Mouse (Mus musculus) kidney, embryonic 16.5 days (tissue): Measurements from ENCODE around the gene Tgm1. TPM values are rescaled to one million over a fixed set of nuclear protein-coding genes. Genes with fewer than 3 reads are reported as not detected.

Experiments
- ATAC-seq: fragments of 200-750 bp; cut with Nextera tagmentation; 2 replicates; pipeline ENCODE4 v1.8.0; 2017; ENCODE audit warnings: moderate TSS enrichment; ENCODE audit not compliant: low FRiP score, low TSS enrichment
- H3K27ac ChIP-seq: fragments of 300-500 bp; sonication (generic); 2 replicates; pipeline ENCODE4 v1.5.1; 2014; ENCODE audit warnings: low read length
- H3K27me3 ChIP-seq: fragments of 300-500 bp; sonication (generic); 2 replicates; pipeline ENCODE4 v1.6.1; 2014; ENCODE audit warnings: low read length, control low read depth, mixed read lengths; ENCODE audit not compliant: insufficient read depth
- H3K36me3 ChIP-seq: fragments of 300-500 bp; sonication (generic); 2 replicates; pipeline ENCODE4 v1.6.1; 2014; ENCODE audit warnings: low read length, control low read depth, mixed read lengths; ENCODE audit not compliant: insufficient read depth
- H3K4me1 ChIP-seq: fragments of 300-500 bp; sonication (generic); 2 replicates; pipeline ENCODE4 v1.6.1; 2014; ENCODE audit warnings: low read length, control low read depth, mixed read lengths; ENCODE audit not compliant: insufficient read depth
- H3K4me2 ChIP-seq: fragments of 300-500 bp; sonication (generic); replicated peaks from 2 replicates; pipeline ENCODE4 v1.6.1; 2014; ENCODE audit warnings: low read depth, low read length
- H3K4me3 ChIP-seq: fragments of 300-500 bp; sonication (generic); 2 replicates; pipeline ENCODE4 v1.5.1; 2014; ENCODE audit warnings: mild to moderate bottlenecking, low read length
- H3K9ac ChIP-seq: fragments of 300-500 bp; sonication (generic); replicated peaks from 2 replicates; pipeline ENCODE4 v1.6.1; 2014; ENCODE audit warnings: low read length
- H3K9me3 ChIP-seq: fragments of 300-500 bp; sonication (generic); 2 replicates; pipeline ENCODE4 v1.6.1; 2016; ENCODE audit warnings: low read length, control low read depth
- WGBS: fragments of 180-500 bp; shearing (Covaris S2); extraction: QIAGEN DNeasy Blood & Tissue Kit; methylation state at CpG from one replicate; pipeline ENCODE4 v1.1.7; 2014; 5-methylcytosine and 5-hydroxymethylcytosine counted together
- polyA plus RNA-seq: library from polyadenylated mRNA; unstranded; fragments of >200 nt; fragmentation: Nextera tagmentation; extraction: Ambion mirVana; gene quantifications from 2 replicates; pipeline ENCODE4 v1.2.1, GENCODE M21; 2015

The Tgm1 gene
- polyA plus RNA-seq, 1 experiment from 2014 or later: 2.9 TPM

GRCm38 (mm10) chr14:55697226-55697625, 16.5 kb downstream of the Tgm1 start:
- ATAC-seq: no peak
- Histone ChIP-seq H3K4me2 (no peak overlapping the region), H3K4me1 (peaks cover 10% of the 10 kb centered on the region; the same call in 1 of the 2 replicates), H3K9ac (no peak overlapping the region), H3K9me3 (no peaks in the 10 kb centered on the region), H3K36me3 (no peaks in the 10 kb centered on the region), H3K4me3 (no peak overlapping the region), H3K27ac (no peak overlapping the region), H3K27me3 (no peaks in the 10 kb centered on the region)
- WGBS: 82% methylated on average over 4 of the region's 4 CpGs

- no peaks in the 10 kb centered on the region for H3K27me3 ChIP-seq
- H3K4me3 ChIP-seq: no peak overlapping the region
- 50% methylated on average over 10 of the region's 10 CpGs for WGBS
- no peaks in the 10 kb centered on the region for H3K4me1 ChIP-seq
- no peak overlapping the region for H3K4me2 ChIP-seq
- no peak for ATAC-seq
- no peaks in the 10 kb centered on the region for H3K9me3 ChIP-seq
- H3K9ac ChIP-seq: no peak overlapping the region
- no peak overlapping the region for H3K27ac ChIP-seq
- H3K36me3 ChIP-seq: no peaks in the 10 kb centered on the region
Measured at GRCm38 (mm10) chr14:55689433-55689832, 24.3 kb downstream of the Tgm1 start.

GRCm38 (mm10) chr14:55682118-55682493, 31.6 kb downstream of the Tgm1 start:
- ATAC-seq: peak; percentile 16
- 14% methylated on average over 3 of the region's 3 CpGs for WGBS

GRCm38 (mm10) chr14:55681160-55682117, 32.3 kb downstream of the Tgm1 start, which contains the start of gene Tinf2:
TSS of gene Tinf2 (minus strand) at chr14:55681820.
- no peaks in the 10 kb centered on the region for H3K9me3 ChIP-seq
- ATAC-seq: peak; percentile 98
- H3K4me2 ChIP-seq: peak within 1 kb of the TSS; percentile 78
- H3K27ac ChIP-seq: peak within 1 kb of the TSS; percentile 90
- peak within 1 kb of the TSS; percentile 83 for H3K9ac ChIP-seq
- no peaks in the 10 kb centered on the region for H3K27me3 ChIP-seq
- H3K4me3 ChIP-seq: peak within 1 kb of the TSS; percentile 70
- peaks cover 12% of the 10 kb centered on the region; the same call in 1 of the 2 replicates for H3K4me1 ChIP-seq
- WGBS: under 1% methylated on average over 66 of the region's 66 CpGs
- peaks cover 37% of the 10 kb centered on the region for H3K36me3 ChIP-seq

More at GRCm38 (mm10) chr14:55682118-55682493, 31.6 kb downstream of the Tgm1 start:
- Histone ChIP-seq H3K27ac (peak overlapping the region; percentile 90; the same call in 1 of the 2 replicates), H3K4me1 (peaks cover 12% of the 10 kb centered on the region; the same call in 1 of the 2 replicates), H3K27me3 (no peaks in the 10 kb centered on the region), H3K4me2 (peak overlapping the region; percentile 78), H3K9ac (peak overlapping the region; percentile 83), H3K4me3 (peak overlapping the region; percentile 70), H3K9me3 (no peaks in the 10 kb centered on the region), H3K36me3 (peaks cover 31% of the 10 kb centered on the region)

- no peak overlapping the region for H3K4me3 ChIP-seq
- peaks cover 51% of the 10 kb centered on the region for H3K36me3 ChIP-seq
- H3K4me1 ChIP-seq: peaks cover 16% of the 10 kb centered on the region
- no peak for ATAC-seq
- H3K9me3 ChIP-seq: no peaks in the 10 kb centered on the region
- no peak overlapping the region for H3K9ac ChIP-seq
- H3K27me3 ChIP-seq: no peaks in the 10 kb centered on the region
- 90% methylated on average over 4 of the region's 4 CpGs for WGBS
- no peak overlapping the region for H3K27ac ChIP-seq
- no peak overlapping the region for H3K4me2 ChIP-seq
Measured at GRCm38 (mm10) chr14:55677615-55678014, 36.1 kb downstream of the Tgm1 start.

GRCm38 (mm10) chr14:55672741-55673060, 41.0 kb downstream of the Tgm1 start:
- H3K9ac ChIP-seq: peak overlapping the region; percentile 61
- H3K27me3 ChIP-seq: no peaks in the 10 kb centered on the region
- H3K36me3 ChIP-seq: peaks cover 32% of the 10 kb centered on the region
- H3K9me3 ChIP-seq: no peaks in the 10 kb centered on the region
- ATAC-seq: no peak
- peak overlapping the region; percentile 74 for H3K4me2 ChIP-seq
- H3K4me3 ChIP-seq: peak overlapping the region; percentile 94
- H3K27ac ChIP-seq: peak overlapping the region; percentile 13; the same call in 1 of the 2 replicates
- WGBS: 77% methylated on average over 7 of the region's 7 CpGs
- H3K4me1 ChIP-seq: peaks cover 15% of the 10 kb centered on the region

- Histone ChIP-seq H3K4me2 (peak within 1 kb of the TSS; percentile 74), H3K36me3 (peaks cover 26% of the 10 kb centered on the region), H3K9ac (peak within 1 kb of the TSS; percentile 88), H3K27me3 (no peaks in the 10 kb centered on the region), H3K9me3 (no peaks in the 10 kb centered on the region), H3K4me3 (peak within 1 kb of the TSS; percentile 94), H3K27ac (peak within 1 kb of the TSS; percentile 87), H3K4me1 (peaks cover 15% of the 10 kb centered on the region)
- peak; percentile 99 for ATAC-seq
- WGBS: under 1% methylated on average over 38 of the region's 38 CpGs
Measured at GRCm38 (mm10) chr14:55671833-55672740, 41.6 kb downstream of the Tgm1 start, which contains the start of the genes Gmpr2 and Nedd8. TSS of gene Gmpr2 (plus strand) at chr14:55671941. TSS of gene Nedd8 (minus strand) at chr14:55672124.

GRCm38 (mm10) chr14:55671486-55671832, 42.3 kb downstream of the Tgm1 start:
- H3K9ac ChIP-seq: peak overlapping the region; percentile 88
- peak overlapping the region; percentile 74 for H3K4me2 ChIP-seq
- ATAC-seq: peak; percentile 68
- H3K4me3 ChIP-seq: peak overlapping the region; percentile 94
- no peaks in the 10 kb centered on the region for H3K9me3 ChIP-seq
- H3K36me3 ChIP-seq: peaks cover 23% of the 10 kb centered on the region
- H3K27ac ChIP-seq: peak overlapping the region; percentile 87
- H3K27me3 ChIP-seq: no peaks in the 10 kb centered on the region
- peaks cover 15% of the 10 kb centered on the region for H3K4me1 ChIP-seq
- WGBS: under 1% methylated on average over 12 of the region's 12 CpGs

- peak overlapping the region; percentile 60; the same call in 1 of the 2 replicates for H3K4me2 ChIP-seq
- peak; percentile 20; the same call in 1 of the 2 replicates for ATAC-seq
Measured at GRCm38 (mm10) chr14:55660636-55661035, 53.1 kb downstream of the Tgm1 start.

More at GRCm38 (mm10) chr14:55660636-55661035, 53.1 kb downstream of the Tgm1 start:
- H3K27ac ChIP-seq: no peak overlapping the region; the same call in 1 of the 2 replicates
- H3K27me3 ChIP-seq: no peaks in the 10 kb centered on the region
- H3K9me3 ChIP-seq: no peaks in the 10 kb centered on the region
- H3K9ac ChIP-seq: no peak overlapping the region
- peaks cover 20% of the 10 kb centered on the region for H3K36me3 ChIP-seq
- H3K4me1 ChIP-seq: peaks cover 10% of the 10 kb centered on the region; the same call in 1 of the 2 replicates
- H3K4me3 ChIP-seq: peak overlapping the region; percentile 84
- WGBS: 45% methylated on average over 2 of the region's 2 CpGs
